Mouse (Mus musculus): ENCODE results near the gene Dnah14. TPM values are rescaled to one million over a fixed set of nuclear protein-coding genes. Genes with fewer than 3 reads are reported as not detected.

Gene Dnah14
- total RNA-seq (2014; rRNA removed): 0.10 and 0.69 TPM in 2 replicates
- 0.24 and 0.68 TPM in 2 replicates for polyA plus RNA-seq (2015; fragmentation: Nextera tagmentation; extraction: Ambion mirVana)

- DNase-seq (no peak), ATAC-seq (no peak)
- Histone ChIP-seq H3K4me1 (ENCODE audit: insufficient read depth) (no peaks in the 10 kb centered on the region), H3K9me3 (ENCODE audit: low read length) (no peaks in the 10 kb centered on the region), H3K4me3 (ENCODE audit: low read depth, low read length) (no peak within 1 kb of the TSS), H3K4me2 (ENCODE audit: low read depth) (no peak within 1 kb of the TSS), H3K9ac (no peak within 1 kb of the TSS), H3K36me3 (ENCODE audit: insufficient read depth) (no peaks in the 10 kb centered on the region), H3K27ac (ENCODE audit: low read depth, low read length) (no peak within 1 kb of the TSS), H3K27me3 (ENCODE audit: insufficient read depth, low read length) (no peaks in the 10 kb centered on the region)
- WGBS: 79% methylated on average over 12 of the region's 12 CpGs
- TF ChIP-seq CTCF (IDR thresholded peaks at IDR 0.05; ENCODE audit: low read depth): no peak
Measured at GRCm38 (mm10) chr1:181576322-181576721, at the start of gene Dnah14. Dnah14 (plus strand) TSS chr1:181576559.

- Histone ChIP-seq H3K4me3 (ENCODE audit: low read depth, low read length) (no peak overlapping the region), H3K9me3 (ENCODE audit: low read length) (no peaks in the 10 kb centered on the region), H3K27ac (ENCODE audit: low read depth, low read length) (no peak overlapping the region), H3K4me1 (ENCODE audit: insufficient read depth) (no peaks in the 10 kb centered on the region), H3K4me2 (ENCODE audit: low read depth) (no peak overlapping the region), H3K9ac (no peak overlapping the region), H3K36me3 (ENCODE audit: insufficient read depth) (no peaks in the 10 kb centered on the region), H3K27me3 (ENCODE audit: insufficient read depth, low read length) (no peaks in the 10 kb centered on the region)
- ATAC-seq: no peak
- DNase-seq: peak; percentile 57
- no peak for TF ChIP-seq CTCF (IDR thresholded peaks at IDR 0.05; ENCODE audit: low read depth)
- 55% methylated on average over 4 of the region's 4 CpGs for WGBS
Measured at GRCm38 (mm10) chr1:181529368-181529767, 47.0 kb upstream of the Dnah14 start.

GRCm38 (mm10) chr1:181535165-181535873 lies 41.0 kb upstream of the Dnah14 start:
- ATAC-seq (peak; percentile 68), DNase-seq (peak; percentile 30)
- Histone ChIP-seq H3K4me2 (ENCODE audit: low read depth) (no peak overlapping the region), H3K4me3 (ENCODE audit: low read depth, low read length) (no peak overlapping the region), H3K9ac (no peak overlapping the region), H3K27me3 (ENCODE audit: insufficient read depth, low read length) (no peaks in the 10 kb centered on the region), H3K9me3 (ENCODE audit: low read length) (no peaks in the 10 kb centered on the region), H3K27ac (ENCODE audit: low read depth, low read length) (no peak overlapping the region), H3K4me1 (ENCODE audit: insufficient read depth) (no peaks in the 10 kb centered on the region), H3K36me3 (ENCODE audit: insufficient read depth) (no peaks in the 10 kb centered on the region)
- 47% methylated on average over 10 of the region's 10 CpGs for WGBS
- TF ChIP-seq CTCF (IDR thresholded peaks at IDR 0.05; ENCODE audit: low read depth): no peak

- no peak overlapping the region for H3K4me3 ChIP-seq (ENCODE audit: low read depth, low read length)
- WGBS: 93% methylated on average over 9 of the region's 9 CpGs
- no peak for ATAC-seq
- H3K4me1 ChIP-seq (ENCODE audit: insufficient read depth): no peaks in the 10 kb centered on the region
- no peak overlapping the region for H3K27ac ChIP-seq (ENCODE audit: low read depth, low read length)
- no peaks in the 10 kb centered on the region for H3K27me3 ChIP-seq (ENCODE audit: insufficient read depth, low read length)
- no peaks in the 10 kb centered on the region for H3K9me3 ChIP-seq (ENCODE audit: low read length)
- TF ChIP-seq CTCF (IDR thresholded peaks at IDR 0.05; ENCODE audit: low read depth): no peak
- no peaks in the 10 kb centered on the region for H3K36me3 ChIP-seq (ENCODE audit: insufficient read depth)
- DNase-seq: no peak
- H3K4me2 ChIP-seq (ENCODE audit: low read depth): no peak overlapping the region
- no peak overlapping the region for H3K9ac ChIP-seq
Measured at GRCm38 (mm10) chr1:181537627-181538525, 38.5 kb upstream of the Dnah14 start.

GRCm38 (mm10) chr1:181539846-181540769 lies 36.3 kb upstream of the Dnah14 start:
- Histone ChIP-seq H3K36me3 (ENCODE audit: insufficient read depth) (no peaks in the 10 kb centered on the region), H3K4me1 (ENCODE audit: insufficient read depth) (no peaks in the 10 kb centered on the region), H3K4me3 (ENCODE audit: low read depth, low read length) (no peak overlapping the region), H3K9ac (no peak overlapping the region), H3K27me3 (ENCODE audit: insufficient read depth, low read length) (no peaks in the 10 kb centered on the region), H3K27ac (ENCODE audit: low read depth, low read length) (no peak overlapping the region), H3K9me3 (ENCODE audit: low read length) (no peaks in the 10 kb centered on the region), H3K4me2 (ENCODE audit: low read depth) (no peak overlapping the region)
- no peak for ATAC-seq
- WGBS: 60% methylated on average over 22 of the region's 22 CpGs
- DNase-seq: no peak
- TF ChIP-seq CTCF (IDR thresholded peaks at IDR 0.05; ENCODE audit: low read depth): no peak

GRCm38 (mm10) chr1:181543711-181544383 lies 32.5 kb upstream of the Dnah14 start:
- DNase-seq (no peak), ATAC-seq (no peak)
- WGBS: 74% methylated on average over 5 of the region's 5 CpGs
- H3K4me3 ChIP-seq (ENCODE audit: low read depth, low read length): no peak overlapping the region
- H3K9me3 ChIP-seq (ENCODE audit: low read length): no peaks in the 10 kb centered on the region
- no peak overlapping the region for H3K27ac ChIP-seq (ENCODE audit: low read depth, low read length)
- TF ChIP-seq CTCF (IDR thresholded peaks at IDR 0.05; ENCODE audit: low read depth): peak; percentile 23; the same call in 1 of the 2 replicates
- no peaks in the 10 kb centered on the region for H3K36me3 ChIP-seq (ENCODE audit: insufficient read depth)
- H3K4me2 ChIP-seq (ENCODE audit: low read depth): no peak overlapping the region
- H3K4me1 ChIP-seq (ENCODE audit: insufficient read depth): no peaks in the 10 kb centered on the region
- no peaks in the 10 kb centered on the region for H3K27me3 ChIP-seq (ENCODE audit: insufficient read depth, low read length)
- no peak overlapping the region for H3K9ac ChIP-seq

Measured in forebrain, postnatal 0 days (tissue).